Mouse (Mus musculus) small intestine, adult 2 months (tissue): ENCODE data around the gene Gipr. TPM values are rescaled to one million over a fixed set of nuclear protein-coding genes. Genes with fewer than 3 reads are reported as not detected.

ENCODE experiments used
- H3K27ac ChIP-seq: fragments of 200-500 bp; 2 replicates; pipeline ENCODE4 v1.5.1; 2012; ENCODE audit warnings: low read depth, low read length, control low read depth, inconsistent platforms; ENCODE audit not compliant: insufficient read depth
- H3K27me3 ChIP-seq: fragments of 200-500 bp; 2 replicates; pipeline ENCODE4 v1.6.1; 2012; ENCODE audit warnings: mild to moderate bottlenecking, moderate library complexity, low read length, inconsistent platforms; ENCODE audit not compliant: control insufficient read depth, insufficient read depth
- H3K36me3 ChIP-seq: fragments of 200-500 bp; 2 replicates; pipeline ENCODE4 v1.6.1; 2012; ENCODE audit warnings: mild to moderate bottlenecking, low read length, control low read depth, inconsistent platforms; ENCODE audit not compliant: control insufficient read depth, insufficient read depth
- H3K4me1 ChIP-seq: fragments of 200-500 bp; 2 replicates; pipeline ENCODE4 v1.6.1; 2012; ENCODE audit warnings: low read length, inconsistent platforms, mixed read lengths; ENCODE audit not compliant: control insufficient read depth, insufficient read depth, insufficient read length
- H3K4me3 ChIP-seq: fragments of 200-500 bp; 2 replicates; pipeline ENCODE4 v1.5.1; 2012; ENCODE audit warnings: low read depth, mild to moderate bottlenecking, control low read depth, inconsistent platforms, low read length, moderate library complexity
- CTCF ChIP-seq: fragments of 200-500 bp; IDR thresholded peaks from 2 replicates; pipeline ENCODE4 v1.5.1; 2012; ENCODE audit warnings: low read depth, mild to moderate bottlenecking, control low read depth, inconsistent platforms, low read length, moderate library complexity, mixed read lengths; ENCODE audit not compliant: insufficient replicate concordance, insufficient read length; ENCODE audit errors: extremely low read depth
- POLR2A ChIP-seq: fragments of 200-500 bp; IDR thresholded peaks from 2 replicates; pipeline ENCODE4 v1.6.1; 2012; ENCODE audit warnings: low read depth, mild to moderate bottlenecking, control low read depth, inconsistent platforms, low read length, moderate library complexity
- WGBS: fragments of 180-500 bp; shearing (Covaris S2); methylation state at CpG from one replicate; pipeline ENCODE4 v1.1.7; 2018; 5-methylcytosine and 5-hydroxymethylcytosine counted together
- polyA plus RNA-seq: library from polyadenylated mRNA; depleted of rRNA; stranded (reverse); fragments of >200 nt; gene quantifications from 2 replicates; pipeline ENCODE4 v1.2.3, GENCODE M21; 2012

Gene Gipr
- polyA plus RNA-seq, 1 experiment, result 0.53 TPM

GRCm38 (mm10) chr7:19209494-19209893 lies 43.6 kb upstream of the Gipr start:
- H3K4me1 ChIP-seq, result peaks cover 13% of the 10 kb centered on the region
- WGBS, result 77% methylated on average over 4 of the region's 4 CpGs
- no peaks in the 10 kb centered on the region; the same call in 1 of the 2 replicates for H3K36me3 ChIP-seq
- no peak overlapping the region for H3K4me3 ChIP-seq
- TF ChIP-seq CTCF (no peak), POLR2A (no peak)
- H3K27me3 ChIP-seq, result peaks cover 10% of the 10 kb centered on the region
- H3K27ac ChIP-seq, result no peak overlapping the region

GRCm38 (mm10) chr7:19208944-19209472 lies 43.1 kb upstream of the Gipr start:
- Histone ChIP-seq H3K4me3 (no peak overlapping the region), H3K27ac (no peak overlapping the region), H3K27me3 (peaks cover 10% of the 10 kb centered on the region), H3K36me3 (no peaks in the 10 kb centered on the region; the same call in 1 of the 2 replicates), H3K4me1 (peaks cover 13% of the 10 kb centered on the region)
- TF ChIP-seq POLR2A, result no peak
- TF ChIP-seq CTCF, result peak; percentile 56; the same call in 1 of the 2 replicates
- 49% methylated on average over 7 of the region's 7 CpGs for WGBS

GRCm38 (mm10) chr7:19208201-19208910 lies 42.4 kb upstream of the Gipr start:
- TF ChIP-seq POLR2A, result no peak
- no peak for TF ChIP-seq CTCF
- peaks cover 10% of the 10 kb centered on the region for H3K27me3 ChIP-seq
- H3K4me3 ChIP-seq, result no peak overlapping the region
- H3K4me1 ChIP-seq, result peaks cover 14% of the 10 kb centered on the region
- WGBS, result 77% methylated on average over 13 of the region's 13 CpGs
- no peaks in the 10 kb centered on the region; the same call in 1 of the 2 replicates for H3K36me3 ChIP-seq
- no peak overlapping the region for H3K27ac ChIP-seq

GRCm38 (mm10) chr7:19202065-19202850 lies 36.3 kb upstream of the Gipr start:
- Histone ChIP-seq H3K27ac (peak overlapping the region; percentile 60), H3K27me3 (no peaks in the 10 kb centered on the region), H3K36me3 (no peaks in the 10 kb centered on the region; the same call in 1 of the 2 replicates), H3K4me3 (peak overlapping the region; percentile 15), H3K4me1 (peaks cover 10% of the 10 kb centered on the region)
- WGBS, result 39% methylated on average over 15 of the region's 15 CpGs
- TF ChIP-seq CTCF (no peak), POLR2A (no peak)

- Histone ChIP-seq H3K4me3 (peak overlapping the region; percentile 15; the same call in 1 of the 2 replicates), H3K27me3 (no peaks in the 10 kb centered on the region), H3K27ac (no peak overlapping the region), H3K36me3 (no peaks in the 10 kb centered on the region; the same call in 1 of the 2 replicates), H3K4me1 (peaks cover 10% of the 10 kb centered on the region)
- no peak for TF ChIP-seq CTCF
- TF ChIP-seq POLR2A, result no peak
- 83% methylated on average over 15 of the region's 15 CpGs for WGBS
Measured at GRCm38 (mm10) chr7:19201660-19202059, 35.7 kb upstream of the Gipr start.

- TF ChIP-seq CTCF, result peak; percentile 71; the same call in 1 of the 2 replicates
- no peak for TF ChIP-seq POLR2A
- Histone ChIP-seq H3K27me3 (no peaks in the 10 kb centered on the region), H3K27ac (no peak overlapping the region), H3K36me3 (peaks cover 5% of the 10 kb centered on the region; the same call in 1 of the 2 replicates), H3K4me3 (no peak overlapping the region), H3K4me1 (peaks cover 7% of the 10 kb centered on the region)
- WGBS, result 51% methylated on average over 2 of the region's 2 CpGs
Measured at GRCm38 (mm10) chr7:19197985-19198384, 32.1 kb upstream of the Gipr start.

GRCm38 (mm10) chr7:19196676-19197075 lies 30.7 kb upstream of the Gipr start:
- peaks cover 5% of the 10 kb centered on the region; the same call in 1 of the 2 replicates for H3K36me3 ChIP-seq
- peaks cover under 1% of the 10 kb centered on the region for H3K4me1 ChIP-seq
- no peak overlapping the region for H3K27ac ChIP-seq
- no peak overlapping the region for H3K4me3 ChIP-seq
- TF ChIP-seq CTCF (peak; percentile 64; the same call in 1 of the 2 replicates), POLR2A (no peak)
- H3K27me3 ChIP-seq, result no peaks in the 10 kb centered on the region
- WGBS, result 60% methylated on average over 6 of the region's 6 CpGs
